Mouse (Mus musculus): ENCODE measurements around the gene Capn9.

Capn9 gene

GRCm38 (mm10) chr8:124575811-124576210 is at the start of gene Capn9:
TSS of gene Capn9 (plus strand) at chr8:124576111.
- in situ Hi-C loops (cut with MboI; ENCODE audit: low sequenced_read_pairs): no loop called here

GRCm38 (mm10) chr8:124526261-124526660 is 49.6 kb upstream of the Capn9 start:
- in situ Hi-C loops (cut with MboI; ENCODE audit: low sequenced_read_pairs): no loop called here

GRCm38 (mm10) chr8:124530076-124530475 is 45.8 kb upstream of the Capn9 start:
- in situ Hi-C loops (cut with MboI; ENCODE audit: low sequenced_read_pairs): no loop called here

- in situ Hi-C loops (cut with MboI; ENCODE audit: low sequenced_read_pairs): no loop called here
Measured at GRCm38 (mm10) chr8:124530556-124530955, 45.4 kb upstream of the Capn9 start.

GRCm38 (mm10) chr8:124530996-124531395 is 44.9 kb upstream of the Capn9 start:
- in situ Hi-C loops (cut with MboI; ENCODE audit: low sequenced_read_pairs): no loop called here

- in situ Hi-C loops (cut with MboI; ENCODE audit: low sequenced_read_pairs): no loop called here
Measured at GRCm38 (mm10) chr8:124532626-124533025, 43.3 kb upstream of the Capn9 start.

GRCm38 (mm10) chr8:124535451-124535850 is 40.5 kb upstream of the Capn9 start:
- in situ Hi-C loops (cut with MboI; ENCODE audit: low sequenced_read_pairs): no loop called here

- in situ Hi-C loops (cut with MboI; ENCODE audit: low sequenced_read_pairs): no loop called here
Measured at GRCm38 (mm10) chr8:124540906-124541305, 35.0 kb upstream of the Capn9 start.

GRCm38 (mm10) chr8:124542001-124542400 is 33.9 kb upstream of the Capn9 start:
- in situ Hi-C loops (cut with MboI; ENCODE audit: low sequenced_read_pairs): no loop called here

- in situ Hi-C loops (cut with MboI; ENCODE audit: low sequenced_read_pairs): no loop called here
Measured at GRCm38 (mm10) chr8:124543272-124543671, 32.6 kb upstream of the Capn9 start.

- in situ Hi-C loops (cut with MboI; ENCODE audit: low sequenced_read_pairs): no loop called here
Measured at GRCm38 (mm10) chr8:124546371-124546770, 29.5 kb upstream of the Capn9 start.

GRCm38 (mm10) chr8:124546815-124547214 is 29.1 kb upstream of the Capn9 start:
- in situ Hi-C loops (cut with MboI; ENCODE audit: low sequenced_read_pairs): no loop called here

- in situ Hi-C loops (cut with MboI; ENCODE audit: low sequenced_read_pairs): no loop called here
Measured at GRCm38 (mm10) chr8:124547269-124547668, 28.6 kb upstream of the Capn9 start.

GRCm38 (mm10) chr8:124548187-124548586 is 27.7 kb upstream of the Capn9 start:
- in situ Hi-C loops (cut with MboI; ENCODE audit: low sequenced_read_pairs): no loop called here

GRCm38 (mm10) chr8:124551011-124551661 is 24.8 kb upstream of the Capn9 start:
- in situ Hi-C loops (cut with MboI; ENCODE audit: low sequenced_read_pairs): no loop called here

- in situ Hi-C loops (cut with MboI; ENCODE audit: low sequenced_read_pairs): no loop called here
Measured at GRCm38 (mm10) chr8:124555113-124555750, 20.7 kb upstream of the Capn9 start.

- in situ Hi-C loops (cut with MboI; ENCODE audit: low sequenced_read_pairs): no loop called here
Measured at GRCm38 (mm10) chr8:124556164-124556563, 19.7 kb upstream of the Capn9 start.

GRCm38 (mm10) chr8:124556658-124557057 is 19.3 kb upstream of the Capn9 start:
- in situ Hi-C loops (cut with MboI; ENCODE audit: low sequenced_read_pairs): no loop called here

GRCm38 (mm10) chr8:124557476-124557875 is 18.4 kb upstream of the Capn9 start:
- in situ Hi-C loops (cut with MboI; ENCODE audit: low sequenced_read_pairs): no loop called here

- in situ Hi-C loops (cut with MboI; ENCODE audit: low sequenced_read_pairs): no loop called here
Measured at GRCm38 (mm10) chr8:124567126-124567525, 8.8 kb upstream of the Capn9 start.

- in situ Hi-C loops (cut with MboI; ENCODE audit: low sequenced_read_pairs): no loop called here
Measured at GRCm38 (mm10) chr8:124567584-124567983, 8.3 kb upstream of the Capn9 start.

GRCm38 (mm10) chr8:124569100-124569499 is 6.8 kb upstream of the Capn9 start:
- in situ Hi-C loops (cut with MboI; ENCODE audit: low sequenced_read_pairs): no loop called here

- in situ Hi-C loops (cut with MboI; ENCODE audit: low sequenced_read_pairs): no loop called here
Measured at GRCm38 (mm10) chr8:124569593-124569992, 6.3 kb upstream of the Capn9 start, which contains the start of gene Agt. TSS of gene Agt (minus strand) at chr8:124569706.
